Mouse (Mus musculus) stomach, embryonic 15.5 days (tissue): ENCODE data around the gene Fam227a. TPM values are rescaled to one million over a fixed set of nuclear protein-coding genes. Genes with fewer than 3 reads are reported as not detected.

Experiments used
- ATAC-seq: fragments of 200-750 bp; cut with Nextera tagmentation; 2 replicates; pipeline ENCODE4 v1.8.0; 2017; ENCODE audit warnings: low read depth, moderate number of reproducible peaks, moderate TSS enrichment; ENCODE audit not compliant: insufficient read depth, low FRiP score
- H3K27ac ChIP-seq: fragments of 300-500 bp; sonication (generic); 2 replicates; pipeline ENCODE4 v1.5.1; 2015; ENCODE audit warnings: mild to moderate bottlenecking, inconsistent platforms
- H3K27me3 ChIP-seq: fragments of 300-500 bp; sonication (generic); replicated peaks from 2 replicates; pipeline ENCODE4 v1.6.1; 2015; ENCODE audit warnings: inconsistent platforms
- H3K36me3 ChIP-seq: fragments of 300-500 bp; sonication (generic); 2 replicates; pipeline ENCODE4 v1.6.1; 2015; ENCODE audit warnings: inconsistent platforms
- H3K4me1 ChIP-seq: fragments of 300-500 bp; sonication (generic); 2 replicates; pipeline ENCODE4 v1.6.1; 2015; ENCODE audit warnings: inconsistent platforms
- H3K4me2 ChIP-seq: fragments of 300-500 bp; sonication (generic); 2 replicates; pipeline ENCODE4 v1.6.1; 2015; ENCODE audit warnings: mild to moderate bottlenecking, inconsistent platforms
- H3K4me3 ChIP-seq: fragments of 300-500 bp; sonication (generic); replicated peaks from 2 replicates; pipeline ENCODE4 v1.5.1; 2015; ENCODE audit warnings: inconsistent platforms
- H3K9ac ChIP-seq: fragments of 300-500 bp; sonication (generic); 2 replicates; pipeline ENCODE4 v1.6.1; 2015; ENCODE audit warnings: inconsistent platforms
- H3K9me3 ChIP-seq: fragments of 300-500 bp; sonication (generic); 2 replicates; pipeline ENCODE4 v1.6.1; 2016; ENCODE audit warnings: inconsistent platforms
- WGBS: fragments of 180-500 bp; shearing (Covaris S2); methylation state at CpG from one replicate; pipeline ENCODE4 v1.1.7; 2015; 5-methylcytosine and 5-hydroxymethylcytosine counted together
- polyA plus RNA-seq: library from polyadenylated mRNA; unstranded; fragments of >200 nt; fragmentation: Nextera tagmentation; extraction: Ambion mirVana; gene quantifications from 2 replicates; pipeline ENCODE4 v1.2.1, GENCODE M21; 2015

Gene Fam227a
- 1.3 and 1.4 TPM in 2 replicates for polyA plus RNA-seq

DNA sequence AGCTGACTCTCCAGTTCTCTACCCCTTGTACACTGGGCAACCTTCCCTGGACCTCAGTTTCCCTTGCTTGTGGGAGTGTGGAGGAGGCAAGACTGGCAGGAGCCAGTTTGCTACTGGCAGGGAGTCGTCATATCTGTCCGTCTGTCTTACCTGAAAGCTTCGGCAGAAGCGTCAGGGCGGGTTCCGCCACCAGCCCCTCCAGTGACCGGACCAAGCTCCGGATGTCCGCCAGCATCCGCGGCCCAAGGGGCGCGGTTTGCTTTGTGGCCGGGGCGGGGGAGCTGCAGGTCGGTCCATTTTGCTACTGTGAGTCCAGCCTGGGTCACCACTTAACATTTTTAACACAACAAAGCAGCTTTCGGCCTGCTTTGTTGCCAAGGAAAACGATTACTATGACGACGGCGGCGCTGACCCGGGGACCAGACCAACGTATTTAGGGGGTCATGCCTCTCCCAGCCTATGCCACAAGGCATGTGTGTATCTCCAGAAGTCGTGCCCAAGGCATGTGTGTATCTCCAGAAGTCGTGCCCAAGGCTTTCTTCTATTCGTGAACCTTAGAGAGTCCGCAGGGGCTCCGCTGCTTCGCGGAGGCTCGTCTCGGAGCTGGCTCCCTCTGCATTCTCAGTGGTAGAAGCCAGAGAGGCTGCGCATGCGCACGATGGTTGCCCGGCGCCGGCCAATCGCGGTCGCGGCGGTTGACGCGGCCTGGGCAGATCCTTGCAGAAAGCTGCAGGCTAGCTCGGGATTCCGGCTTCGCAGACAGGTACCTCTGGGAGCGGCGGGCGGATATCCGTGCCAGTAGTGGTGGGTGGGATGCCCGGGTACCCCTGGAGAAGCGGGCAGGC lies at the start of gene Fam227a, which contains the start of gene Cby1:
TSS of gene Fam227a (minus strand) at position 426 of the 845 bp plus-strand sequence.
TSS of gene Cby1 (plus strand) at position 669 of the 845 bp plus-strand sequence.
- H3K36me3 ChIP-seq = peaks cover 8% of the 10 kb centered on the region; the same call in 1 of the 2 replicates
- H3K27ac ChIP-seq = peak within 1 kb of the TSS; percentile 96
- 0 out of 2 replicates have a peak, but pooled peaks cover 10% of the 10 kb centered on the region for H3K4me1 ChIP-seq
- peak within 1 kb of the TSS; percentile 76 for H3K9ac ChIP-seq
- H3K4me3 ChIP-seq = peak within 1 kb of the TSS; percentile 63
- ATAC-seq = peak; percentile 86
- H3K9me3 ChIP-seq = no peaks in the 10 kb centered on the region
- no peaks in the 10 kb centered on the region for H3K27me3 ChIP-seq
- H3K4me2 ChIP-seq = peak within 1 kb of the TSS; percentile 93
- WGBS = under 1% methylated on average over 55 of the region's 55 CpGs

DNA sequence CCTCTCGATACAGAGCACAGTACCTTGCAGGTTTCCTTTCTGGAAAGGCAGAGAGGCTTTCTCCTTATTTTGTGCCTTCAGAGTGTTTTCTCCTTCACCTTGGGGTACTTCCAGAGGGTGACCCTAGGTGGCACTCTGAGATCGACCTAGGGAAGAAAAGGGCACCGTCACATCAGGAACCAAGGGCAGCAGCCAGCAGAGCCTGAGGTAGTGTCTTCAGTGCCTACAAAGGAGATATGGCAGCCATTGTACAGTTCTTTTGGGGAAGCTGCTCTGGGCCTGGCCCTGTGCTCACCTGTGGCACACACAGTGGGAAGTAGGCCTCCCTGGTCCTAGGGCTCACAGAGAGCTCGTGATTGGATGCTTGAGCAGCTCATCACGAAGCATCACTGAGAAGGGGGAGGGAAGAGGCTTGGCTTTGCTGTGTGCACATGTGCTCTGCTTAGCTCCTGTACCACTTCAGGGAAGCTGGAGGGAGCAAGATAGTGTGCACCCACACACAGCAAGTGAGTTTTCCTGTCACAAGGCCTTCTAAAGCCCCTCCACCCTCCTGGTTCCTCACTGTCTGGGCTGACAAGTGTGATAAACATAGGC lies 49.6 kb upstream of the Fam227a start:
- WGBS = 95% methylated on average over 5 of the region's 5 CpGs
- peaks cover 38% of the 10 kb centered on the region for H3K36me3 ChIP-seq
- no peaks in the 10 kb centered on the region for H3K27me3 ChIP-seq
- H3K27ac ChIP-seq = no peak overlapping the region
- ATAC-seq = no peak; the same call in 1 of the 2 replicates
- H3K4me3 ChIP-seq = no peak overlapping the region
- H3K4me1 ChIP-seq = no peaks in the 10 kb centered on the region
- H3K4me2 ChIP-seq = no peak overlapping the region
- no peak overlapping the region for H3K9ac ChIP-seq
- no peaks in the 10 kb centered on the region for H3K9me3 ChIP-seq

DNA sequence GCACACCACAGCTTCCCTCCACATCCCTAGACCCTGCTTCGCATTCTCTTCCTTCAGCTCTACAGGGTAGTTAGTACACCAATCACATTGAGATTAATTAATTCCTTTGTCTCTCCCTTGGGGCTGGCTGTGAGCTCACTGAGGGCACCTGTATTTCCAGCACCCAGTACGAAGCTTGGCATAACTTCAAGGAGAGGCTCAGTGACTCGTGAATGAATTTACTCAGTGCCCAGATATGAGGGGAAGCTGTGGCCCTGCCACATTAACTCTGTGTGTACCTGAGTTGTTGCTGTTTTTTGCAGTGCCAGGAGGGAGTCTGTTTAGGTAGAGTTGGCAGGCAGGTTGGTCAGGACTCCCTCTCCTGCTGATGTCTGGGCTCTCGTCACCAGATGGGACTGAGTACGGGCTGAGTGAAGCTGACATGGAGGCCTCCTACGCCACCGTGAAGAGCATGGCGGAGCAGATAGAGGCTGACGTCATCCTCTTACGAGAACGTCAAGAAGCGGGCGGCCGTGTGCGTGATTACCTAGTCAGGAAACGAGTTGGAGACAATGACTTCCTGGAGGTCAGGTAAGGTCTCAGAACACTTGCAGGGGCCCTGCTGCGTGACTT lies 48.0 kb upstream of the Fam227a start:
- H3K9ac ChIP-seq = no peak overlapping the region
- H3K4me3 ChIP-seq = no peak overlapping the region
- no peaks in the 10 kb centered on the region for H3K9me3 ChIP-seq
- H3K4me2 ChIP-seq = no peak overlapping the region
- no peak overlapping the region for H3K27ac ChIP-seq
- H3K36me3 ChIP-seq = peaks cover 29% of the 10 kb centered on the region
- WGBS = 84% methylated on average over 17 of the region's 17 CpGs
- ATAC-seq = no peak
- H3K27me3 ChIP-seq = no peaks in the 10 kb centered on the region
- no peaks in the 10 kb centered on the region for H3K4me1 ChIP-seq

DNA sequence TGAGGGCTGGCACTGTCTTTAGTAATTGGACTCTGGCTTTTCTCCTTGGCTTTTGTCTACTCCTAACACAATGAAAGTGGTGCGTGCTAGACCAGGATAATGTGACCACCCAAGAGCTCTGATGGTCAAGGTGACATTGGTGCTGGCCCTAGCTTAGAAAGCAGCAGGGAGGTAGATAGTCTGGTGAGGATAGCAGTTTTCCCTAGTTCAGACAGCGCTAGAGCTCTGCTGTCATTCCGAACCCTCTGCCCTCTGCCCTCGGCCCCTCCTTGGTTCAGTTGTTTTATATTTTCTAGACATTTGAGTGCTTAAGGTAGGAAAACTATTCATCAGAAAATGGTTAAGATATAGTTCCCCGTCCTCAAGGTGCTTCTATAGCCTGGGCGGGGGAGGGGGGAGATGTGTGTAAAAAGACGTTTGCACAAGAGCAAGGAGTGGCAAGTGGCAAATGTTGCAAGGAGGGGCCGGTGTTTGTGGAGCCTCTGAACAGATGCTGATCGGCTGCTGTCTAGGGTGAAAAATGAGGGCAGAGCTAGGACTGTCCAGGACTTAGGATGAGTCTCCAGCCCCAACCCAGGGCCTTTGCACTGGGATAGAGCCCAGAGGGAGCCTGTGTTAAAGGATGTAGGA lies 38.9 kb upstream of the Fam227a start:
- Histone ChIP-seq H3K4me3 (no peak overlapping the region), H3K27ac (no peak overlapping the region), H3K36me3 (peaks cover 12% of the 10 kb centered on the region; the same call in 1 of the 2 replicates), H3K9me3 (no peaks in the 10 kb centered on the region), H3K27me3 (no peaks in the 10 kb centered on the region), H3K4me2 (no peak overlapping the region), H3K9ac (no peak overlapping the region), H3K4me1 (peaks cover 5% of the 10 kb centered on the region; the same call in 1 of the 2 replicates)
- WGBS = 69% methylated on average over 9 of the region's 9 CpGs
- ATAC-seq = no peak

DNA sequence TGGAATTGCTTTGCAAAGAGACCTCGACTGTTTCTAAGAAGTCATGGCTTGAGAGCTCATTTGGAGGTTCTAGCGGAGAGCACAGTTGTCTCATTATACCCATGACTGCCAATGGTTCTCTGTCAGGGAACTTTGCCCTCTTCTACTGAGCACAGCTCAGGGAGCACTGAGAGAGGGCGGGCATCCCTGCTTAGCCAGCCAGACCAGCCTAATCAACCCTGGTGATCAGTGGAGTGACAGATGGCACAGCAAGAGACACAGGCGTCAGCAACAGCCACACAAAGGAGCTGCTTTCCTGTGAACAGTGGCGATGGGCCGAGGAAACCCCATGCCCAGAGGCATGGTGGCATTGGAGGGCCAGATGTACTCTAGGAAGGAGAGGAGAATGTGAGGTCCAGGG lies 38.3 kb upstream of the Fam227a start:
- WGBS = 79% methylated on average over 6 of the region's 6 CpGs
- no peak overlapping the region for H3K4me2 ChIP-seq
- peaks cover 11% of the 10 kb centered on the region for H3K4me1 ChIP-seq
- no peak for ATAC-seq
- H3K9ac ChIP-seq = no peak overlapping the region
- H3K27me3 ChIP-seq = no peaks in the 10 kb centered on the region
- H3K4me3 ChIP-seq = no peak overlapping the region
- H3K9me3 ChIP-seq = no peaks in the 10 kb centered on the region
- no peak overlapping the region for H3K27ac ChIP-seq
- peaks cover 12% of the 10 kb centered on the region; the same call in 1 of the 2 replicates for H3K36me3 ChIP-seq

DNA sequence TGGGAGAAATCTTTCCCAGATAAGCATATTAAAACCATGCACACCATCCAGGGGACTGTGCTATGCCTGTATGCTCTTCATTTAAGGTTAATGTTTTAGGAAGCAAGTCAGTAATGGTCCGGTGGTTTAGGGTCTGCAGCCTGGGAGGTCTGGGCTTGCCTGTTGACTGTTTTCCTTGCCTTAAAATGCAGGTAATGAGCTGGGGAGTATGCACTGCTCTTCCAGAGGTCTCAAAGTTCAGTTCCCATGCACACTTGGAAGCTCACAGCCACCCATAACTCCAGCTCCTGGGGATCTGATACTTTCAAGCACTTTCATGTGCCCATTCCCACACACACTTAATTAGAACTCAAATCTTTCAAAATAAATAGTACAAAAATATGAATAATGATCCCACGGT lies 37.8 kb upstream of the Fam227a start:
- ATAC-seq = no peak
- no peak overlapping the region for H3K27ac ChIP-seq
- H3K4me2 ChIP-seq = no peak overlapping the region
- peaks cover 12% of the 10 kb centered on the region; the same call in 1 of the 2 replicates for H3K36me3 ChIP-seq
- H3K9ac ChIP-seq = no peak overlapping the region
- peaks cover 17% of the 10 kb centered on the region for H3K4me1 ChIP-seq
- H3K27me3 ChIP-seq = no peaks in the 10 kb centered on the region
- 96% methylated on average over 2 of the region's 2 CpGs for WGBS
- no peak overlapping the region for H3K4me3 ChIP-seq
- no peaks in the 10 kb centered on the region for H3K9me3 ChIP-seq

DNA sequence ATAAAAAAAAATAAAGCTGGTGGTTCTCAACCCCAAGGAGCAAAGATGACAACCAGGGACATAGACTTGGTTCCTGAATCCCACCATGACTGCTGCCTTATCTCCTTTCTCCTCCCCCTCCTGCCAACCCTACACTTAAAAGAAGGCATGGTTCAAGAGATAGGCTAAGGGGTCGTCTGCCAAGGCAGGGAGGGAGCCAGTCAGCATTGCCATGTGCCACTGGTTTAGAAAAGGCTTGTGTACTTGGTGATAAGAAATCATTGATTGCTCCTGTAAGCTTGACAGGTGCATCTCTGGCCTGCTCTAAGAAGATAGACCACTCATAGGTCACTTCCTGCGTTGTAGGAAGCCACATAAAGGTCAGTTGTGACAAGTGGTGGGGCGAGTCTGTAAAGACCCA lies 36.8 kb upstream of the Fam227a start:
- ATAC-seq = no peak
- peaks cover 21% of the 10 kb centered on the region for H3K4me1 ChIP-seq
- peaks cover 12% of the 10 kb centered on the region; the same call in 1 of the 2 replicates for H3K36me3 ChIP-seq
- WGBS = 34% methylated on average over 3 of the region's 3 CpGs
- H3K27ac ChIP-seq = no peak overlapping the region
- no peaks in the 10 kb centered on the region for H3K27me3 ChIP-seq
- H3K9me3 ChIP-seq = no peaks in the 10 kb centered on the region
- H3K4me3 ChIP-seq = no peak overlapping the region
- no peak overlapping the region for H3K4me2 ChIP-seq
- H3K9ac ChIP-seq = no peak overlapping the region

DNA sequence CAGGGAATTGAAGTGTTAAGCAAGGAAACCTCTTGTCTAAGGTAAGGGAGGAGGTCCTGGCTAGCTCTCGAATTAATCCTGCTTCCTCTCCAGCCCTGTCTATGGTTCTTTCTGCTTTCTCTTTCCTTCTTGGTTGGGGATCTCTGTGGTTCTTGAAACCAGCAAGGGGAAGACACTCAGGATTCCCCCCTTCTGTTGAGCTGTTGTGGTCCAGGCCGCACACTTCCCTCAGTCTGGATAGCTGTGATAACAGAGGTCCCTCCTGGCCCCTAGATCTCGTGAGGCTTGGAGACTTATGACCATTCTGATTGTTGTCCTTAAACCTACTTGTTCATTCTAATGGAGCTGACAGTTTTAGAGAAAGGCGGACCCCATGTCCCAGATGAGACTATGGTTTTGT lies 35.8 kb upstream of the Fam227a start:
- WGBS = 79% methylated on average over 4 of the region's 4 CpGs
- Histone ChIP-seq H3K4me2 (peak overlapping the region; percentile 16; the same call in 1 of the 2 replicates), H3K27ac (no peak overlapping the region), H3K36me3 (peaks cover 12% of the 10 kb centered on the region; the same call in 1 of the 2 replicates), H3K27me3 (no peaks in the 10 kb centered on the region), H3K4me1 (peaks cover 23% of the 10 kb centered on the region), H3K9me3 (no peaks in the 10 kb centered on the region), H3K4me3 (no peak overlapping the region), H3K9ac (no peak overlapping the region)
- no peak for ATAC-seq

DNA sequence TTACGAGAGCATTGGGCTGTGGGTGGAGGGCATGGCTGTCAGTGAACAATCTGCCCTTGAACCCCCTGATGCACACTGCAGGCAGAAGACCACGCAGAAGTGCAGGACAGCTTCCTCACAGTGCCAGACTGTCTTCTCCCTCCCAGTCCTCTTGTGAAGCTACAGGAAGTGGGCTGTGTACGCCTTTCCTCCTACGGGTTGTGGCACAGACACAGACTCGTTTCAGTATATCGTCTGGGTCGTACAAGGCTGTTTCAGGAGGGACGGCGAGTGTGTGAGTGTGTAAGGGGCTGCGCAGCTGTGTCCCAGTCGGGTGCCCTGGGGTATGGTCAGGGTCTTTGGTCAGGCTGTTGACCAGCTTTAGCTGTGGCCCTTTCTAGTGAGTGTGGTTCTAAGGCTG lies 35.0 kb upstream of the Fam227a start:
- no peak overlapping the region for H3K9ac ChIP-seq
- WGBS = 82% methylated on average over 11 of the region's 11 CpGs
- ATAC-seq = no peak
- H3K4me1 ChIP-seq = peaks cover 24% of the 10 kb centered on the region
- no peak overlapping the region for H3K27ac ChIP-seq
- H3K27me3 ChIP-seq = no peaks in the 10 kb centered on the region
- no peak overlapping the region for H3K4me3 ChIP-seq
- H3K9me3 ChIP-seq = no peaks in the 10 kb centered on the region
- peak overlapping the region; percentile 16 for H3K4me2 ChIP-seq
- H3K36me3 ChIP-seq = peaks cover 12% of the 10 kb centered on the region; the same call in 1 of the 2 replicates

DNA sequence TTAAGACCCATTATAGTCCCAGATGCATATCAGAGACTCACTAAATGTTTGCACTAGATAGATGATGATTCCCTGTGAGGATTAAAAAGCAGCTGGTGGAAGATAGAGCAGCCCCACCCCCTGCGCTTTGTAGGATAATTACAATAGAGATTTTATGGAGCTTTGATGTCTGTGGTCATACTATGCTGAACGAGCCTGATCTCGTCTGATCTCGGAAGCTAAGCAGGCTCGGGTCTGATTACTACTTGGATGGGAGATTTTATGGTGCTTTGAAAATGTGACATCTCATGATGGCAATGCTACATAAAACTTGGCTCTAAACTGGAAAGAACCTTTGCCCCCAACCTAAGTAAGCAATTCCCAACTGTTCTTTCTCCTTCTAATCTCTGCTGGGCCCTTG lies 33.6 kb upstream of the Fam227a start:
- H3K36me3 ChIP-seq = peaks cover 12% of the 10 kb centered on the region; the same call in 1 of the 2 replicates
- H3K27me3 ChIP-seq = no peaks in the 10 kb centered on the region
- H3K9me3 ChIP-seq = no peaks in the 10 kb centered on the region
- H3K9ac ChIP-seq = no peak overlapping the region
- no peak overlapping the region for H3K4me3 ChIP-seq
- H3K27ac ChIP-seq = no peak overlapping the region
- H3K4me1 ChIP-seq = peaks cover 24% of the 10 kb centered on the region
- WGBS = 81% methylated on average over 5 of the region's 5 CpGs
- H3K4me2 ChIP-seq = peak overlapping the region; percentile 97; the same call in 1 of the 2 replicates
- ATAC-seq = no peak

DNA sequence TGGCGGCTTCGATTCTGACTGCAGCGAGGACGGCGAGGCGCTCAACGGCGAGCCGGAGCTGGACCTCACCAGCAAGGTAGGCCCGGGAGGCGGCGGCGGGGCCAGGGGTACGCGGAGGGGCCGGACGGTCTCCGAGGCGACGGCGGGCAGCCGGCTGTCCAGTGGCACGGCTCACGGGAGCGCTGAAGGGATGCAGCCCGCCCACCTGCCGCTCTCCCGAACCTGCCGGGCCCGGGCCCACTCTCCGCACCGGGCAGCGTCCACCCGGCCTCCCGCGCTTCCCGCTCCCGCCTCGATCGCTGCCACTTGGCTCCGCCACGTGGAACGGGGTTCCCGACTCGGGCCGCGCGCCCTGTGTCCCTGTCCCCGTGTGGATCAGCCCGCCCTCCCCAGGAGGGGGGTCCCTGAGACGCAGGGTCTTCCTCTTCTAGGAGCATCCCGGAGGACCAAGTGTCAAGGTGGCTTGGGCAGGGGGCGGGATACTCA lies 32.3 kb upstream of the Fam227a start:
- Histone ChIP-seq H3K4me1 (peaks cover 27% of the 10 kb centered on the region), H3K9ac (peak overlapping the region; percentile 60), H3K27ac (peak overlapping the region; percentile 67), H3K4me3 (peak overlapping the region; percentile 75), H3K27me3 (no peaks in the 10 kb centered on the region), H3K9me3 (no peaks in the 10 kb centered on the region), H3K36me3 (peaks cover 12% of the 10 kb centered on the region; the same call in 1 of the 2 replicates), H3K4me2 (peak overlapping the region; percentile 97)
- WGBS = under 1% methylated on average over 46 of the region's 53 CpGs
- ATAC-seq = no peak
